Mouse (Mus musculus) forebrain, embryonic 13.5 days (tissue): Measurements from ENCODE around the gene Cbr2. TPM values are rescaled to one million over a fixed set of nuclear protein-coding genes. Genes with fewer than 3 reads are reported as not detected.
"Not testable (repeated sequence)": the region's sequence is repeated elsewhere in the genome, so short reads cannot be mapped to it uniquely, and the experiment has no call there.

Experiments used
- ATAC-seq: fragments of 200-750 bp; cut with Nextera tagmentation; 2 replicates; pipeline ENCODE4 v1.8.0; 2017
- H3K27ac ChIP-seq: fragments of 300-500 bp; sonication (generic); 2 replicates; pipeline ENCODE4 v1.5.1; 2015; ENCODE audit warnings: inconsistent platforms, mild to moderate bottlenecking, moderate library complexity
- H3K27me3 ChIP-seq: fragments of 300-500 bp; sonication (generic); 2 replicates; pipeline ENCODE4 v1.6.1; 2015; ENCODE audit warnings: mild to moderate bottlenecking, inconsistent platforms
- H3K36me3 ChIP-seq: fragments of 300-500 bp; sonication (generic); 2 replicates; pipeline ENCODE4 v1.6.1; 2015; ENCODE audit warnings: mild to moderate bottlenecking, inconsistent platforms; ENCODE audit not compliant: poor library complexity, severe bottlenecking
- H3K4me1 ChIP-seq: fragments of 300-500 bp; sonication (generic); 2 replicates; pipeline ENCODE4 v1.6.1; 2015; ENCODE audit warnings: inconsistent platforms
- H3K4me2 ChIP-seq: fragments of 300-500 bp; sonication (generic); 2 replicates; pipeline ENCODE4 v1.6.1; 2015; ENCODE audit warnings: inconsistent platforms, mild to moderate bottlenecking, moderate library complexity
- H3K4me3 ChIP-seq: fragments of 300-500 bp; sonication (generic); 2 replicates; pipeline ENCODE4 v1.5.1; 2015; ENCODE audit warnings: mild to moderate bottlenecking, inconsistent platforms
- H3K9ac ChIP-seq: fragments of 300-500 bp; sonication (generic); 2 replicates; pipeline ENCODE4 v1.6.1; 2015; ENCODE audit warnings: mild to moderate bottlenecking, inconsistent platforms
- H3K9me3 ChIP-seq: fragments of 300-500 bp; sonication (generic); replicated peaks from 2 replicates; pipeline ENCODE4 v1.6.1; 2016; ENCODE audit warnings: inconsistent platforms
- WGBS: fragments of 180-500 bp; shearing (Covaris S2); methylation state at CpG from one replicate; pipeline ENCODE4 v1.1.7; 2015; 5-methylcytosine and 5-hydroxymethylcytosine counted together
- polyA plus RNA-seq: library from polyadenylated mRNA; unstranded; fragments of >200 nt; fragmentation: Nextera tagmentation; extraction: Ambion mirVana; gene quantifications from 2 replicates; pipeline ENCODE4 v1.2.1, GENCODE M21; 2015

The Cbr2 gene
- polyA plus RNA-seq, 1 experiment from 2014 or later: not detected

GRCm38 (mm10) chr11:120761811-120762671 is 30.1 kb upstream of the Cbr2 start:
- Histone ChIP-seq H3K27ac (no peak overlapping the region), H3K4me3 (no peak overlapping the region), H3K4me2 (0 out of 2 replicates have a peak overlapping the region, but pooled peaks have one; percentile 25), H3K27me3 (peaks cover 15% of the 10 kb centered on the region), H3K9me3 (peaks cover 18% of the 10 kb centered on the region), H3K4me1 (no peaks in the 10 kb centered on the region), H3K9ac (no peak overlapping the region), H3K36me3 (no peaks in the 10 kb centered on the region)
- 74% methylated on average over 14 of the region's 14 CpGs for WGBS
- ATAC-seq: no peak

- Histone ChIP-seq H3K9ac (no peak overlapping the region), H3K4me3 (no peak overlapping the region), H3K27me3 (peaks cover 15% of the 10 kb centered on the region), H3K4me2 (no peak overlapping the region), H3K27ac (no peak overlapping the region), H3K9me3 (peaks cover 20% of the 10 kb centered on the region), H3K36me3 (no peaks in the 10 kb centered on the region), H3K4me1 (no peaks in the 10 kb centered on the region)
- no peak for ATAC-seq
- 90% methylated on average over 9 of the region's 9 CpGs for WGBS
These were observed 28.3 kb upstream of the Cbr2 start for GRCm38 (mm10) chr11:120760236-120760635.

- Histone ChIP-seq H3K4me2 (no peak overlapping the region), H3K4me1 (no peaks in the 10 kb centered on the region), H3K27me3 (no peaks in the 10 kb centered on the region), H3K9ac (no peak overlapping the region), H3K27ac (no peak overlapping the region), H3K9me3 (no peaks in the 10 kb centered on the region), H3K36me3 (no peaks in the 10 kb centered on the region), H3K4me3 (no peak overlapping the region)
- ATAC-seq: no peak
- 73% methylated on average over 4 of the region's 4 CpGs for WGBS
These were observed 19.7 kb upstream of the Cbr2 start for GRCm38 (mm10) chr11:120751606-120752005.

- no peaks in the 10 kb centered on the region for H3K36me3 ChIP-seq
- no peak overlapping the region for H3K4me2 ChIP-seq
- no peak overlapping the region for H3K27ac ChIP-seq
- no peaks in the 10 kb centered on the region for H3K27me3 ChIP-seq
- no peaks in the 10 kb centered on the region for H3K9me3 ChIP-seq
- H3K9ac ChIP-seq: no peak overlapping the region
- H3K4me3 ChIP-seq: no peak overlapping the region
- H3K4me1 ChIP-seq: no peaks in the 10 kb centered on the region
- ATAC-seq: no peak
- 60% methylated on average over 8 of the region's 8 CpGs for WGBS
These were observed 17.5 kb upstream of the Cbr2 start for GRCm38 (mm10) chr11:120749430-120749829.

- no peak overlapping the region for H3K9ac ChIP-seq
- H3K27ac ChIP-seq: no peak overlapping the region
- ATAC-seq: no peak
- WGBS: 81% methylated on average over 4 of the region's 4 CpGs
- no peaks in the 10 kb centered on the region for H3K4me1 ChIP-seq
- H3K27me3 ChIP-seq: no peaks in the 10 kb centered on the region
- H3K9me3 ChIP-seq: no peaks in the 10 kb centered on the region
- no peak overlapping the region for H3K4me2 ChIP-seq
- no peak overlapping the region for H3K4me3 ChIP-seq
- no peaks in the 10 kb centered on the region for H3K36me3 ChIP-seq
These were observed 16.1 kb upstream of the Cbr2 start for GRCm38 (mm10) chr11:120747974-120748373.

- no peak for ATAC-seq
- Histone ChIP-seq H3K4me2 (no peak overlapping the region), H3K27me3 (no peaks in the 10 kb centered on the region), H3K27ac (no peak overlapping the region), H3K4me3 (no peak overlapping the region), H3K9ac (no peak overlapping the region), H3K9me3 (no peaks in the 10 kb centered on the region), H3K36me3 (no peaks in the 10 kb centered on the region), H3K4me1 (no peaks in the 10 kb centered on the region)
- 83% methylated on average over 7 of the region's 7 CpGs for WGBS
These were observed 12.3 kb upstream of the Cbr2 start for GRCm38 (mm10) chr11:120744121-120744701.

- Histone ChIP-seq H3K9ac (no peak overlapping the region), H3K27ac (no peak overlapping the region), H3K27me3 (no peaks in the 10 kb centered on the region), H3K9me3 (no peaks in the 10 kb centered on the region), H3K4me3 (no peak overlapping the region), H3K36me3 (no peaks in the 10 kb centered on the region), H3K4me1 (no peaks in the 10 kb centered on the region), H3K4me2 (no peak overlapping the region)
- ATAC-seq: no peak
- WGBS: 96% methylated on average over 5 of the region's 5 CpGs
These were observed 9.1 kb upstream of the Cbr2 start for GRCm38 (mm10) chr11:120740981-120741380.

- no peaks in the 10 kb centered on the region for H3K36me3 ChIP-seq
- H3K27me3 ChIP-seq: peaks cover 5% of the 10 kb centered on the region; the same call in 1 of the 2 replicates
- no peak overlapping the region for H3K27ac ChIP-seq
- H3K9ac ChIP-seq: no peak overlapping the region
- H3K4me3 ChIP-seq: no peak overlapping the region
- H3K4me2 ChIP-seq: no peak overlapping the region
- H3K4me1 ChIP-seq: no peaks in the 10 kb centered on the region
- H3K9me3 ChIP-seq: no peaks in the 10 kb centered on the region
- 74% methylated on average over 6 of the region's 6 CpGs for WGBS
- ATAC-seq: no peak
These were observed 4.5 kb upstream of the Cbr2 start for GRCm38 (mm10) chr11:120736424-120736823.

GRCm38 (mm10) chr11:120733521-120733920 is 1.6 kb upstream of the Cbr2 start:
- no peaks in the 10 kb centered on the region for H3K36me3 ChIP-seq
- no peak overlapping the region for H3K4me2 ChIP-seq
- H3K4me1 ChIP-seq: peaks cover 3% of the 10 kb centered on the region; the same call in 1 of the 2 replicates
- H3K9me3 ChIP-seq: no peaks in the 10 kb centered on the region
- no peak overlapping the region for H3K9ac ChIP-seq
- no peak overlapping the region for H3K27ac ChIP-seq
- H3K27me3 ChIP-seq: peaks cover 11% of the 10 kb centered on the region
- no peak overlapping the region for H3K4me3 ChIP-seq
- ATAC-seq: no peak
- WGBS: 75% methylated on average over 6 of the region's 6 CpGs

GRCm38 (mm10) chr11:120731395-120731794 is 519 bp downstream of the Cbr2 start:
- WGBS: 100% methylated on average over 1 of the region's 1 CpGs
- H3K9me3 ChIP-seq: no peaks in the 10 kb centered on the region
- H3K4me3 ChIP-seq: no peak overlapping the region
- H3K27me3 ChIP-seq: peaks cover 22% of the 10 kb centered on the region
- H3K36me3 ChIP-seq: no peaks in the 10 kb centered on the region
- ATAC-seq: no peak
- peaks cover 12% of the 10 kb centered on the region for H3K4me1 ChIP-seq
- H3K27ac ChIP-seq: no peak overlapping the region
- no peak overlapping the region for H3K4me2 ChIP-seq
- no peak overlapping the region for H3K9ac ChIP-seq

GRCm38 (mm10) chr11:120730331-120730870 is 1.5 kb downstream of the Cbr2 start:
- 91% methylated on average over 10 of the region's 10 CpGs for WGBS
- Histone ChIP-seq H3K4me1 (peaks cover 14% of the 10 kb centered on the region), H3K4me2 (no peak overlapping the region), H3K4me3 (no peak overlapping the region), H3K36me3 (no peaks in the 10 kb centered on the region), H3K9ac (no peak overlapping the region), H3K27me3 (peaks cover 22% of the 10 kb centered on the region), H3K9me3 (no peaks in the 10 kb centered on the region), H3K27ac (no peak overlapping the region)
- no peak for ATAC-seq

GRCm38 (mm10) chr11:120729432-120730050 is 2.4 kb downstream of the Cbr2 start:
- not testable (repeated sequence) for ATAC-seq, H3K36me3 ChIP-seq, H3K27ac ChIP-seq, H3K9me3 ChIP-seq, H3K4me3 ChIP-seq, H3K9ac ChIP-seq
- H3K4me1 ChIP-seq: peaks cover 14% of the 10 kb centered on the region
- peaks cover 22% of the 10 kb centered on the region for H3K27me3 ChIP-seq
- H3K4me2 ChIP-seq: peak overlapping the region; percentile 37
- 1% methylated on average over 17 of the region's 21 CpGs for WGBS
